Mouse (Mus musculus) layer of hippocampus, adult 8-10 months (tissue): ENCODE data around the gene Aunip. TPM values are rescaled to one million over a fixed set of nuclear protein-coding genes. Genes with fewer than 3 reads are reported as not detected.
A peak's percentile ranks its signal among the peaks of the same experiment; 100 is the strongest.
"Not testable (repeated sequence)": the region's sequence is repeated elsewhere in the genome, so short reads cannot be mapped to it uniquely, and the experiment has no call there.

ENCODE experiments used
- DNase-seq, 2 experiments: peaks; one replicate each; pipeline ENCODE4 v3.0.0; 2022; ENCODE audit warnings: low spot score in 2 of 2
- total RNA-seq, 4 experiments: library from RNA; stranded (reverse); gene quantifications; 2 replicates each; pipeline ENCODE4 v1.2.4; 2022

Aunip gene
- total RNA-seq, 4 experiments from 2014 or later = 0.25 to 0.85 (median 0.33) TPM; not detected in 1

GRCm38 (mm10) chr4:134485151-134485900 is 25.5 kb upstream of the Aunip start:
- no peak for DNase-seq

- no peak for DNase-seq
Observed at GRCm38 (mm10) chr4:134488211-134488610, 22.6 kb upstream of the Aunip start.

- no peak for DNase-seq
Observed at GRCm38 (mm10) chr4:134489986-134490665, 20.7 kb upstream of the Aunip start.

- DNase-seq = no peak
Observed at GRCm38 (mm10) chr4:134491716-134492115, 19.1 kb upstream of the Aunip start.

- DNase-seq = not testable (repeated sequence)
Observed at GRCm38 (mm10) chr4:134494161-134494560, 16.6 kb upstream of the Aunip start.

GRCm38 (mm10) chr4:134494780-134495545 is 15.8 kb upstream of the Aunip start:
- DNase-seq = no peak

GRCm38 (mm10) chr4:134495546-134495923 is 15.3 kb upstream of the Aunip start:
- no peak for DNase-seq

- DNase-seq = peak in 1 of 2 experiments; percentile 82
Observed at GRCm38 (mm10) chr4:134496595-134497210, 14.1 kb upstream of the Aunip start, which contains the start of gene Paqr7. Paqr7 (plus strand) TSS chr4:134496697.

GRCm38 (mm10) chr4:134497223-134497622 is 13.6 kb upstream of the Aunip start:
- DNase-seq = no peak

- DNase-seq = no peak
Observed at GRCm38 (mm10) chr4:134497986-134498731, 12.6 kb upstream of the Aunip start.

GRCm38 (mm10) chr4:134498983-134499382 is 11.8 kb upstream of the Aunip start:
- DNase-seq = not testable (repeated sequence)

GRCm38 (mm10) chr4:134501095-134501494 is 9.7 kb upstream of the Aunip start:
- no peak for DNase-seq

- no peak for DNase-seq
Observed at GRCm38 (mm10) chr4:134503686-134504357, 7.0 kb upstream of the Aunip start.

- peak in 1 of 2 experiments; percentile 7 for DNase-seq
Observed at GRCm38 (mm10) chr4:134505303-134505789, 5.5 kb upstream of the Aunip start.

- no peak for DNase-seq
Observed at GRCm38 (mm10) chr4:134505966-134506594, 4.7 kb upstream of the Aunip start.

- no peak for DNase-seq
Observed at GRCm38 (mm10) chr4:134506713-134507112, 4.1 kb upstream of the Aunip start.

- DNase-seq = no peak
Observed at GRCm38 (mm10) chr4:134510396-134510795, 403 bp upstream of the Aunip start.

- no peak for DNase-seq
Observed at GRCm38 (mm10) chr4:134511730-134512129, 931 bp downstream of the Aunip start.

GRCm38 (mm10) chr4:134512798-134513197 is 2.0 kb downstream of the Aunip start:
- no peak for DNase-seq
